19 mouse cellular contexts compared by ENCODE assay signal in genomic region chr10:21178281-21178680, GRCm38 (mm10). TPM values are rescaled to one million over a fixed set of nuclear protein-coding genes. Genes with fewer than 3 reads are reported as not detected.
A peak's percentile ranks its signal among the peaks of the same experiment; 100 is the strongest.
DNase-seq lines count a peak whose midpoint lies in the region; ATAC-seq and TF ChIP-seq lines count a peak whose summit lies in the region.
"Had no signal": no experiment of that assay in that cellular context is flagged by ENCODE, and none has a peak within 500 bp of the region (broad histone marks: within the 10 kb centered on the region; RNA-seq: fewer than 3 reads in every experiment).

No protein-coding gene starts in this region.

- no peaks in the 10 kb centered on the region for H3K4me1 ChIP-seq in midbrain, embryonic 15.5 days
- H3K4me1 ChIP-seq: embryonic facial prominence, embryonic 12.5 days; hindbrain, embryonic 10.5 days had no signal

- intact Hi-C loops in left cerebral cortex, postnatal 25 days (cut with DNase I): no loop called here
- intact Hi-C loops in gastrocnemius, adult 2 months (cut with DNase I): no loop called here

- ATAC-seq in CD4-positive, CD25-positive, alpha-beta regulatory T cell, adult 4 months: peak; percentile 85
- peak; percentile 88 for ATAC-seq in activated CD4-positive, CD25-positive, alpha-beta regulatory T cell, adult 4 months
- no peak for ATAC-seq in midbrain, embryonic 15.5 days (replicated peaks)
- ATAC-seq: forebrain, embryonic 16.5 days; intestine, postnatal 0 days had no signal

- DNase-seq in thymus, postnatal 0 days (ENCODE audit: low spot score): peak; percentile 45
- no peak for DNase-seq in thymus, postnatal 4 days
- no peak for DNase-seq in left cerebral cortex, postnatal 25 days (ENCODE audit: low spot score in 2 of 2)
- DNase-seq in gastrocnemius, adult 2 months: no peak
- DNase-seq: adrenal gland, postnatal 10 days; cerebellum, adult 11-12 months; cerebellum, adult 9-10 months; cerebellum, postnatal 25 days; gastrocnemius, postnatal 10 days; heart, adult 2 months had no signal

- H3K4me3 ChIP-seq in midbrain, embryonic 15.5 days: no peak overlapping the region
- no peak overlapping the region for H3K4me3 ChIP-seq in gastrocnemius, adult 2 months
- H3K4me3 ChIP-seq: embryonic facial prominence, embryonic 12.5 days; heart, adult 2 months; hindbrain, embryonic 10.5 days had no signal

- H3K4me2 ChIP-seq in midbrain, embryonic 15.5 days: no peak overlapping the region
- H3K4me2 ChIP-seq: embryonic facial prominence, embryonic 12.5 days; heart, embryonic 11.5 days; hindbrain, embryonic 14.5 days had no signal

- no peaks in the 10 kb centered on the region for H3K27me3 ChIP-seq in midbrain, embryonic 15.5 days (replicated peaks)
- H3K27me3 ChIP-seq: embryonic facial prominence, embryonic 12.5 days had no signal

- H3K9ac ChIP-seq in midbrain, embryonic 15.5 days: no peak overlapping the region
- H3K9ac ChIP-seq: embryonic facial prominence, embryonic 12.5 days; hindbrain, embryonic 14.5 days had no signal

- H3K36me3 ChIP-seq in midbrain, embryonic 15.5 days (replicated peaks): no peaks in the 10 kb centered on the region
- H3K36me3 ChIP-seq: embryonic facial prominence, embryonic 12.5 days; hindbrain, embryonic 10.5 days had no signal

- H3K27ac ChIP-seq in midbrain, embryonic 15.5 days: no peak overlapping the region
- H3K27ac ChIP-seq in gastrocnemius, adult 2 months: no peak overlapping the region
- H3K27ac ChIP-seq: embryonic facial prominence, embryonic 12.5 days; heart, adult 2 months; hindbrain, embryonic 10.5 days; hindbrain, embryonic 14.5 days had no signal

- H3K9me3 ChIP-seq in midbrain, embryonic 15.5 days: no peaks in the 10 kb centered on the region
- H3K9me3 ChIP-seq: embryonic facial prominence, embryonic 12.5 days had no signal

- WGBS in midbrain, embryonic 15.5 days: 76% methylated on average over 10 of the region's 10 CpGs

- no peak for TF ChIP-seq CTCF in gastrocnemius, adult 2 months (IDR thresholded peaks at IDR 0.05)

RNA-seq across cellular contexts. Expression of gene Myb, which starts 17.5 kb away (rescaled TPM):
- 183 and 202 TPM in 2 replicates for polyA plus RNA-seq in thymus, postnatal 0 days (2015; fragmentation: Nextera tagmentation; extraction: Ambion mirVana)
- 1 to 10 TPM; 6.6 to 7.6 TPM for polyA plus RNA-seq in CD4-positive, CD25-positive, alpha-beta regulatory T cell, adult 4 months (2017; shearing (Covaris generic))
- polyA plus RNA-seq in activated CD4-positive, CD25-positive, alpha-beta regulatory T cell, adult 4 months (2017; shearing (Covaris generic)): 10 to 100 TPM in 1 of 2 experiments, 1 to 10 TPM in 1; 8.7 to 12.6 TPM
- under 1 TPM; 0.34 to 0.60 TPM for total RNA-seq in left cerebral cortex, postnatal 25 days (2021)
- 3.0 and 3.1 TPM in 2 replicates for polyA plus RNA-seq in midbrain, embryonic 15.5 days (2015; fragmentation: Nextera tagmentation; extraction: Ambion mirVana)
- total RNA-seq in gastrocnemius, adult 2 months (2021): not detected
- total RNA-seq: heart, adult 2 months had no signal

Comparison
In these comparisons a context has a peak if more than half of its experiments do, and no peak if none do; other contexts are left out.
1. RNA of gene Myb, which starts 17.5 kb away (polyA plus RNA-seq): 183 to 202 TPM in thymus, postnatal 0 days; 8.7 to 12.6 TPM in activated CD4-positive, CD25-positive, alpha-beta regulatory T cell, adult 4 months, 6.6 to 7.6 TPM in CD4-positive, CD25-positive, alpha-beta regulatory T cell, adult 4 months and 3.0 to 3.1 TPM in midbrain, embryonic 15.5 days; every median in the first group is over 10 times any median in the second.